Mouse (Mus musculus): ENCODE data around the gene Zdhhc21.

DNA sequence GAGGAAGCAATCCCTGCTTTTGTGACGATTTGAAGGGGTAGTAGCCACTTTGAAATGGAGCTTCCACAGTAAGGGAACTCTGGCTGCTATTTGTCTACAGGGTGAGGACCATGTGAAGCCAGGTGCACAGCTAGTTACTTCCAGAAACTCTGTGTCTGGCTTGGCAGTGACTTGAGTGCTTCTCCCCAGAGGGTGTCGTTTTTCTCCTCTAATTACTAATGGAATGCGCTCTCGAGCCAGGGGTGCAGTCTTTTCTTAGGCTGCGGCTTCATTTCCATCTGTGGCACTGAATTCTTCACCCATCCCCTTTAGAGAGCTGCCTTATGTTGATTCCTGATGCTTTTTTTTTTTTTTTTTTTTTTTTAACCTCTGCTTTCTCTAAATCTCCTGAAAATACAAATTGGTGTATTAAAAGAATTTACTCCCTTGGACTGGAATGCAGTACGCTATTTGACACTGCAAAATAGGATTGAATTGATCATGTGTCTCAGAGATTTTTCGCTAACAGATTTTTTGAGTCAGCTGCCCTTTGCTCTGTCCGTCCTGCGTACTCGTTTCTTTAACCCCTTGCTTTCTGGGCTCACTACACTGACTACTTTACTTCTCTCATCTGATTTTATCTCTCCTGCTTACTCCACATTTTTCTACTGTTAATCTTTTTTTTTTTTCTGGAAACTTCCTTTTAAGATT lies 97.2 kb downstream of the Zdhhc21 start:
- TF ChIP-seq CTCF (IDR thresholded peaks at IDR 0.05; ENCODE audit: borderline replicate concordance, control insufficient read depth, extremely low read depth, insufficient read depth, low read length, poor library complexity) (no peak), POLR2A (IDR thresholded peaks at IDR 0.05; ENCODE audit: control insufficient read depth, extremely low read depth, insufficient read depth, low read length, poor library complexity) (no peak)
